Mouse (Mus musculus) CH12.LX (cell line): ENCODE measurements around the gene Ctdsp1.

Experiments
- JUND ChIP-seq: conservative IDR thresholded peaks from 2 replicates; pipeline ENCODE4 v1.6.1; 2011; ENCODE audit warnings: low read depth, low read length, improper control_type of control experiment
- MAFK ChIP-seq: IDR thresholded peaks from 2 replicates; pipeline ENCODE4 v1.6.1; 2011; ENCODE audit warnings: low read length, improper control_type of control experiment; ENCODE audit not compliant: insufficient replicate concordance
- SIN3A ChIP-seq: IDR thresholded peaks from 2 replicates; pipeline ENCODE4 v1.6.1; 2012; ENCODE audit warnings: low read length, improper control_type of control experiment, inconsistent platforms

DNA sequence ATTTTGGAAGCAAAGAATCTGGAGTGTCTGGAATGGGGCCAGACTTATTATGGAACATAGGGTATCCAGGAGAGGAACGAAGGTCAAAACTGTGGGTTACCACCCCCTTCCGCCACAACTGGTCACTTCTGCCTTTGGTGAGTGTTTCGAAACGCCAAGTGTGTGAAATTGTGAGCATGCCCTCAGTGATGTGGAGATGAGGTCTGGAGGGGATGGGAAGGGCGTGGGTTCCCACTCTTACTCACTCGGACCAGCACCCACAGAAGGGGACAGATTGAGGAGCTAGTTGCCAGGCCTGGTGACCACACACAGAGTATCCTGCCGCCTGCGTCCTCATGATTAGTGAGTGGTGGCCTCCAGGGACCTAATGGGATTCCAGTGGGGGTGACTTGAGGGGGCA lies 16.3 kb upstream of the Ctdsp1 start, which contains the start of gene Slc11a1:
- TF ChIP-seq SIN3A (no peak), MAFK (no peak), JUND (no peak)
